Mouse (Mus musculus) cerebellum, adult 2 months (tissue): ENCODE measurements around the gene Oaz2. TPM values are rescaled to one million over a fixed set of nuclear protein-coding genes. Genes with fewer than 3 reads are reported as not detected.

Experiments used
- DNase-seq, 2 experiments: peaks; one replicate each; pipeline ENCODE4 v3.0.0; 2021
- H3K27ac ChIP-seq: fragments of 200-500 bp; 2 replicates; pipeline ENCODE4 v1.5.1; 2012; ENCODE audit warnings: low read length, control low read depth, inconsistent platforms; ENCODE audit not compliant: insufficient read depth
- H3K27me3 ChIP-seq: fragments of 200-500 bp; 2 replicates; pipeline ENCODE4 v1.6.1; 2012; ENCODE audit warnings: inconsistent platforms, mild to moderate bottlenecking, low read length, moderate library complexity; ENCODE audit not compliant: control insufficient read depth, insufficient read depth
- H3K4me1 ChIP-seq: fragments of 200-500 bp; 2 replicates; pipeline ENCODE4 v1.6.1; 2011; ENCODE audit warnings: low read length; ENCODE audit not compliant: control insufficient read depth, insufficient read depth
- H3K4me3 ChIP-seq: fragments of 200-500 bp; replicated peaks from 2 replicates; pipeline ENCODE3; 2011; ENCODE audit warnings: mild to moderate bottlenecking, low read depth, low read length, control low read depth; ENCODE audit not compliant: insufficient read depth
- CTCF ChIP-seq: fragments of 200-500 bp; IDR thresholded peaks from 2 replicates; pipeline ENCODE4 v1.5.1; 2011; ENCODE audit warnings: low read depth, mild to moderate bottlenecking, control low read depth, low read length, moderate library complexity, borderline replicate concordance; ENCODE audit not compliant: insufficient read depth
- POLR2A ChIP-seq: fragments of 200-500 bp; IDR thresholded peaks from 2 replicates; pipeline ENCODE4 v1.6.1; 2011; ENCODE audit warnings: low read length, control low read depth, borderline replicate concordance; ENCODE audit not compliant: insufficient read depth
- WGBS: fragments of 180-500 bp; shearing (Covaris S2); methylation state at CpG from one replicate; pipeline ENCODE4 v1.1.7; 2018; 5-methylcytosine and 5-hydroxymethylcytosine counted together
- polyA plus RNA-seq: library from polyadenylated mRNA; depleted of rRNA; stranded (reverse); fragments of >200 nt; gene quantifications from 2 replicates; pipeline ENCODE4 v1.2.3, GENCODE M21; 2012

Oaz2 gene
- polyA plus RNA-seq, 1 experiment: 230 TPM

GRCm38 (mm10) chr9:65630631-65631353 is 37.0 kb upstream of the Oaz2 start:
- Histone ChIP-seq H3K27me3 (peaks cover 12% of the 10 kb centered on the region; the same call in 1 of the 2 replicates), H3K4me3 (peak overlapping the region; percentile 43), H3K4me1 (no peaks in the 10 kb centered on the region), H3K27ac (no peak overlapping the region)
- TF ChIP-seq POLR2A (no peak), CTCF (no peak)
- WGBS: 1% methylated on average over 71 of the region's 78 CpGs
- DNase-seq: peak in 1 of 2 experiments; percentile 13

- no peak overlapping the region for H3K27ac ChIP-seq
- WGBS: 69% methylated on average over 16 of the region's 16 CpGs
- peaks cover 12% of the 10 kb centered on the region; the same call in 1 of the 2 replicates for H3K27me3 ChIP-seq
- no peaks in the 10 kb centered on the region for H3K4me1 ChIP-seq
- TF ChIP-seq CTCF (no peak), POLR2A (no peak)
- H3K4me3 ChIP-seq: no peak overlapping the region
- DNase-seq: no peak
Observed at GRCm38 (mm10) chr9:65631354-65632021, 36.3 kb upstream of the Oaz2 start.

GRCm38 (mm10) chr9:65635766-65636165 is 32.0 kb upstream of the Oaz2 start:
- no peak overlapping the region for H3K4me3 ChIP-seq
- H3K27ac ChIP-seq: no peak overlapping the region
- no peak for DNase-seq
- WGBS: 82% methylated on average over 1 of the region's 1 CpGs
- H3K27me3 ChIP-seq: peaks cover 2% of the 10 kb centered on the region; the same call in 1 of the 2 replicates
- H3K4me1 ChIP-seq: no peaks in the 10 kb centered on the region
- TF ChIP-seq CTCF: no peak
- no peak for TF ChIP-seq POLR2A

GRCm38 (mm10) chr9:65636926-65637325 is 30.9 kb upstream of the Oaz2 start:
- no peak for DNase-seq
- Histone ChIP-seq H3K27me3 (no peaks in the 10 kb centered on the region; the same call in 1 of the 2 replicates), H3K4me1 (no peaks in the 10 kb centered on the region), H3K27ac (no peak overlapping the region), H3K4me3 (no peak overlapping the region)
- TF ChIP-seq CTCF (no peak), POLR2A (no peak)
- WGBS: 78% methylated on average over 4 of the region's 4 CpGs

GRCm38 (mm10) chr9:65639065-65639464 is 28.7 kb upstream of the Oaz2 start:
- H3K27ac ChIP-seq: no peak overlapping the region
- no peak for TF ChIP-seq CTCF
- TF ChIP-seq POLR2A: no peak
- H3K4me1 ChIP-seq: no peaks in the 10 kb centered on the region
- WGBS: 61% methylated on average over 5 of the region's 5 CpGs
- no peak overlapping the region for H3K4me3 ChIP-seq
- no peaks in the 10 kb centered on the region; the same call in 1 of the 2 replicates for H3K27me3 ChIP-seq
- no peak for DNase-seq

- TF ChIP-seq POLR2A: no peak
- no peak for TF ChIP-seq CTCF
- 22% methylated on average over 5 of the region's 5 CpGs for WGBS
- Histone ChIP-seq H3K27me3 (no peaks in the 10 kb centered on the region; the same call in 1 of the 2 replicates), H3K27ac (no peak overlapping the region), H3K4me1 (no peaks in the 10 kb centered on the region), H3K4me3 (no peak overlapping the region)
- DNase-seq: no peak
Observed at GRCm38 (mm10) chr9:65640838-65641410, 26.9 kb upstream of the Oaz2 start.

- Histone ChIP-seq H3K27ac (no peak overlapping the region), H3K4me1 (no peaks in the 10 kb centered on the region), H3K27me3 (no peaks in the 10 kb centered on the region; the same call in 1 of the 2 replicates), H3K4me3 (no peak overlapping the region)
- 22% methylated on average over 12 of the region's 12 CpGs for WGBS
- no peak for TF ChIP-seq POLR2A
- no peak for TF ChIP-seq CTCF
- no peak for DNase-seq
Observed at GRCm38 (mm10) chr9:65641446-65642052, 26.3 kb upstream of the Oaz2 start.

GRCm38 (mm10) chr9:65642546-65642945 is 25.3 kb upstream of the Oaz2 start:
- Histone ChIP-seq H3K4me1 (no peaks in the 10 kb centered on the region), H3K27me3 (no peaks in the 10 kb centered on the region; the same call in 1 of the 2 replicates), H3K4me3 (no peak overlapping the region), H3K27ac (no peak overlapping the region)
- no peak for DNase-seq
- TF ChIP-seq CTCF: no peak
- TF ChIP-seq POLR2A: no peak
